Mouse (Mus musculus): ENCODE data around the gene Nr2e1. TPM values are rescaled to one million over a fixed set of nuclear protein-coding genes. Genes with fewer than 3 reads are reported as not detected.
A peak's percentile ranks its signal among the peaks of the same experiment; 100 is the strongest.

The Nr2e1 gene
- polyA plus RNA-seq, 1 experiment, result not detected

DNA sequence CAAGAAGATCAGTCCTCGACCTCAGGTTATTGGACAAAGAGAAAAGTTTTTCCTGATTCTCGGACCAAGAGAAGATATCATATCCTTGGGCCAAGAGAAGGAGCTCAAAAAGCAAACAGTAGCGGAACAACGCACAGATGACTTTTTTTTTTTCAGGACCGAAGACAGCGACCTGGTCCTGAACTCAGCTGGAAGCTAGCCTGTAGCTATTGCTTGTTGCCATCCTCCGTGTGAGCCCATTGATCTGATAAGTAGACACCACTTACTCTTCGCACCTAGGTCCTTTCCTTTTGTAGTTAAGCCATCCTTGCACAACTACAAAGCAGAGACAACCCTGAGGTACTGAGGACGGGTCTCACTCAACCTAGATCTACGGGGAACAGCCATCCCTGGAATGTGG is 8.8 kb downstream of the Nr2e1 start:
- H3K4me3 ChIP-seq (ENCODE audit: insufficient read depth, low read depth, low read length), result no peak overlapping the region
- H3K4me1 ChIP-seq (ENCODE audit: control insufficient read depth, insufficient read depth, low read length), result no peaks in the 10 kb centered on the region
- H3K36me3 ChIP-seq (ENCODE audit: control insufficient read depth, insufficient read depth, low read length), result no peaks in the 10 kb centered on the region
- DNase-seq, result no peak
- 2% methylated on average over 10 of the region's 10 CpGs for WGBS
- TF ChIP-seq POLR2A (IDR thresholded peaks at IDR 0.05; ENCODE audit: low read depth, low read length) (no peak), CTCF (conservative IDR thresholded peaks at IDR 0.05; ENCODE audit: insufficient read depth, insufficient read length, low read depth, low read length) (no peak)
- peaks cover 3% of the 10 kb centered on the region; the same call in 1 of the 2 replicates for H3K27me3 ChIP-seq (replicated peaks; ENCODE audit: control insufficient read depth, insufficient read depth, low read length)
- H3K27ac ChIP-seq (ENCODE audit: insufficient read depth, low read depth, low read length), result no peak overlapping the region

DNA sequence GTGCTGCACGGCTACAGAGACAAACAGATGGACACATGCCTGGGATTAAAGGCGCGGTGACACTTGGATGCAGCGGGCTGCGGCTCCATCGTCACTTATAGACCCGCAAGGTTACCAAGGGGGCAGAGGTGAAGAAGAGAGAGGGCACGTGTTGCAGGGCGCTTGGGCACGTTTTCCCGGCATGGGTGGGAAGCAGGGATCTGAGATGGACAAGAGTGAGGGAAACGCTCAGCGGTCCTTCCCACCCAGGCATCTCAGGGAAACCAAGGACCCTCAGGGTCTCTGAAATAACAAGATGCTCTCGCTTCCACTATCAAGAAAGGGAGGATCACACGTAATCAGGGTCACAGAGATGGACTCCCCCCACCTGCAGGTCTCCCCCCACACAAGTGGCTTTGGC is 10.5 kb downstream of the Nr2e1 start:
- H3K4me3 ChIP-seq (ENCODE audit: insufficient read depth, low read depth, low read length), result no peak overlapping the region
- DNase-seq, result no peak
- no peak for TF ChIP-seq CTCF (conservative IDR thresholded peaks at IDR 0.05; ENCODE audit: insufficient read depth, insufficient read length, low read depth, low read length)
- TF ChIP-seq POLR2A (IDR thresholded peaks at IDR 0.05; ENCODE audit: low read depth, low read length), result no peak
- no peaks in the 10 kb centered on the region; the same call in 1 of the 2 replicates for H3K27me3 ChIP-seq (replicated peaks; ENCODE audit: control insufficient read depth, insufficient read depth, low read length)
- H3K27ac ChIP-seq (ENCODE audit: insufficient read depth, low read depth, low read length), result no peak overlapping the region
- 3% methylated on average over 15 of the region's 15 CpGs for WGBS
- H3K4me1 ChIP-seq (ENCODE audit: control insufficient read depth, insufficient read depth, low read length), result no peaks in the 10 kb centered on the region
- no peaks in the 10 kb centered on the region for H3K36me3 ChIP-seq (ENCODE audit: control insufficient read depth, insufficient read depth, low read length)

DNA sequence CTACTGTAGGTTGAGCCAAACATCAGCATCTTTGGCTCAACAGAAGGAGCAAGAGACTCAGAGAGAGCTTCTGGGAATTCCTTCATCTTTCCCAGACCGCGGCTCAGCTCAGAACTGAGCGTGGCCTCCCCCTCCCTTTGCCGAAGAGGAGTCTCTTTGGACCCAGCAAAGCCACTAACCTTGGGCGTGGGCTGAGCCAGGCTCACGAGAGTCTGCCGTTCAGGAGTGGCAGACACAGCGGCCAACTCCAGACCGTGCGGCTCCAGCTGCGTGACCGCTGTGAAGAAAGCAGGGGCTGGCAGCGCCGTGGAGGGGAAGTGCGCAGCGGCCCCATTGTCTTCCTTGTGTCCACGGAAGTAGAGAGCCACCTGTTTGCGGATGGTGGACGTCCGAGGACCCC is 10.9 kb downstream of the Nr2e1 start:
- H3K4me3 ChIP-seq (ENCODE audit: insufficient read depth, low read depth, low read length), result no peak overlapping the region
- H3K36me3 ChIP-seq (ENCODE audit: control insufficient read depth, insufficient read depth, low read length), result no peaks in the 10 kb centered on the region
- H3K27me3 ChIP-seq (replicated peaks; ENCODE audit: control insufficient read depth, insufficient read depth, low read length), result no peaks in the 10 kb centered on the region; the same call in 1 of the 2 replicates
- TF ChIP-seq POLR2A (IDR thresholded peaks at IDR 0.05; ENCODE audit: low read depth, low read length), result no peak
- no peak for TF ChIP-seq CTCF (conservative IDR thresholded peaks at IDR 0.05; ENCODE audit: insufficient read depth, insufficient read length, low read depth, low read length)
- DNase-seq, result no peak
- 2% methylated on average over 20 of the region's 20 CpGs for WGBS
- no peaks in the 10 kb centered on the region for H3K4me1 ChIP-seq (ENCODE audit: control insufficient read depth, insufficient read depth, low read length)
- H3K27ac ChIP-seq (ENCODE audit: insufficient read depth, low read depth, low read length), result no peak overlapping the region

DNA sequence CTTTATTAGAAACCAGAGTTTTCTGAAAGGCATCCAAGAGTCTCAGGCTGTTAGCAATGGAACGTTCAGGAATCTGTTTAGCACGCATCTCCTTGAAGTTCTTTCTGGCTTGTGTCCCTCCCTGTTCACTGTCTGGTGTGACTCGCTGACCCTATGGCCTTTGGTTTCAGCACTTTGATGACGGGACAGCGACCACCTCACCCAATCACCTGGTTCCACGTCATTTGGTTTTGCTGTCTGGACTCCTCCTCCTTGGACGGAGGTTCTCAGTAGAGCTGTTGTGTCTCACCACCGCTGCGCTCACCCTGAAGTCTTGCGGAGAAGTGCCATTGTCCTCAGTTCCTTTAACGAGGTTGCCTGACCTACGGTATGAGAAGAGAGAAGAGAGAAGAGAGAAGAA is 21.2 kb downstream of the Nr2e1 start:
- no peak overlapping the region for H3K4me3 ChIP-seq (ENCODE audit: insufficient read depth, low read depth, low read length)
- H3K27me3 ChIP-seq (replicated peaks; ENCODE audit: control insufficient read depth, insufficient read depth, low read length), result no peaks in the 10 kb centered on the region; the same call in 1 of the 2 replicates
- WGBS, result 5% methylated on average over 12 of the region's 12 CpGs
- peak; percentile 12 for DNase-seq
- H3K36me3 ChIP-seq (ENCODE audit: control insufficient read depth, insufficient read depth, low read length), result no peaks in the 10 kb centered on the region
- no peak for TF ChIP-seq CTCF (conservative IDR thresholded peaks at IDR 0.05; ENCODE audit: insufficient read depth, insufficient read length, low read depth, low read length)
- TF ChIP-seq POLR2A (IDR thresholded peaks at IDR 0.05; ENCODE audit: low read depth, low read length), result no peak
- H3K27ac ChIP-seq (ENCODE audit: insufficient read depth, low read depth, low read length), result no peak overlapping the region
- H3K4me1 ChIP-seq (ENCODE audit: control insufficient read depth, insufficient read depth, low read length), result no peaks in the 10 kb centered on the region

DNA sequence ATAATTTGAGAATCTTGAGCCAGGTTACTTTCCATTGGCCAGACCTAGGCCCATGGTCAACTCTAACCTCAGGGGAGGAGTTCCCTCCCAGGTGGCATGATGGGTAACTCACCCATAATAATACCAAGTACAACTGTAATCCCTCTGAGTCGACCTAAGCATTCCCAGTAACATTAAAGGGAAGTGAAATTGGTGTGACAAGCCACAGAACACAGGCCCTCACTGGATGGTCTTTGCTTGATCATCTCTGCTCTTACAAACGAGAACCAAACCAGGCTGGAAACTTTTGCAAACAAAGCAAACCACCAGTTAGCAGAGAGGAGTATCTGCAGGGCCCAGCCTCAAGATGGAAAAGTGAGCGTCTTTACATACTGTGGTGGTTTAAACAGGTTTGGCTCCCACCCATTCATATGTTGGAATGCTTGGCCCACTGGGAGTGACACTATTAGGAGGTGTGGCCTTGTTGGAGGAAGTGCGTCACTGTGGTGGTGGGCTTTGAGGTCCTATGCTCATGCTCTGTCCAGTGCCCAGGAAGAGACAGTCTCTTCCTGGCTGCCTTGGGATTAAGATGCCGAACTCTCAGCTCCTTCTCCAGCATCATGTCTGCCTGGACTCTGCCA is 23.7 kb downstream of the Nr2e1 start:
- 83% methylated on average over 5 of the region's 5 CpGs for WGBS
- H3K36me3 ChIP-seq (ENCODE audit: control insufficient read depth, insufficient read depth, low read length), result no peaks in the 10 kb centered on the region
- no peak overlapping the region for H3K27ac ChIP-seq (ENCODE audit: insufficient read depth, low read depth, low read length)
- no peaks in the 10 kb centered on the region; the same call in 1 of the 2 replicates for H3K27me3 ChIP-seq (replicated peaks; ENCODE audit: control insufficient read depth, insufficient read depth, low read length)
- no peaks in the 10 kb centered on the region for H3K4me1 ChIP-seq (ENCODE audit: control insufficient read depth, insufficient read depth, low read length)
- TF ChIP-seq CTCF (conservative IDR thresholded peaks at IDR 0.05; ENCODE audit: insufficient read depth, insufficient read length, low read depth, low read length) (no peak), POLR2A (IDR thresholded peaks at IDR 0.05; ENCODE audit: low read depth, low read length) (no peak)
- no peak overlapping the region for H3K4me3 ChIP-seq (ENCODE audit: insufficient read depth, low read depth, low read length)
- DNase-seq, result no peak

DNA sequence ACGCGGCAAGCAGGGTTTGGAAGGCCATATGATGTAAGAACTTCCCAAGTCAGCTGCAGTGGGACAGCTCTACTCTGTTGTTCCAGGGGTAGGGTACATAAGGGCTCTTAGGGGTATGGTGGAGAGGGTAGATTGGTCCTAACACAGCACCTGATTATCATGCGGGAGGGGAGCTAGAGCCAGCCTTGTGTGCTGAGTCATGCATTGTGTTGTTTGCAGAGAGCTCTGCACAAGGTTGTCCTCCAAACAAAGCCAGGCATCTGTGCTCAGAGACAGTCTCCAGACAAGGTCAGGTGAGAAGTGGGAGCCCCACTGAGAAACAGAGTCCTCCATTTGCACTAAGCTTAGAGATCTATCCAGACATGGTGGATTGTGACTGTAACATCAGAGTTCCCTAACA is 36.9 kb downstream of the Nr2e1 start:
- DNase-seq, result no peak
- no peaks in the 10 kb centered on the region for H3K27me3 ChIP-seq (replicated peaks; ENCODE audit: control insufficient read depth, insufficient read depth, low read length)
- no peaks in the 10 kb centered on the region for H3K4me1 ChIP-seq (ENCODE audit: control insufficient read depth, insufficient read depth, low read length)
- WGBS, result 99% methylated on average over 3 of the region's 3 CpGs
- H3K36me3 ChIP-seq (ENCODE audit: control insufficient read depth, insufficient read depth, low read length), result no peaks in the 10 kb centered on the region
- no peak overlapping the region for H3K4me3 ChIP-seq (ENCODE audit: insufficient read depth, low read depth, low read length)
- TF ChIP-seq POLR2A (IDR thresholded peaks at IDR 0.05; ENCODE audit: low read depth, low read length), result no peak
- H3K27ac ChIP-seq (ENCODE audit: insufficient read depth, low read depth, low read length), result no peak overlapping the region

DNA sequence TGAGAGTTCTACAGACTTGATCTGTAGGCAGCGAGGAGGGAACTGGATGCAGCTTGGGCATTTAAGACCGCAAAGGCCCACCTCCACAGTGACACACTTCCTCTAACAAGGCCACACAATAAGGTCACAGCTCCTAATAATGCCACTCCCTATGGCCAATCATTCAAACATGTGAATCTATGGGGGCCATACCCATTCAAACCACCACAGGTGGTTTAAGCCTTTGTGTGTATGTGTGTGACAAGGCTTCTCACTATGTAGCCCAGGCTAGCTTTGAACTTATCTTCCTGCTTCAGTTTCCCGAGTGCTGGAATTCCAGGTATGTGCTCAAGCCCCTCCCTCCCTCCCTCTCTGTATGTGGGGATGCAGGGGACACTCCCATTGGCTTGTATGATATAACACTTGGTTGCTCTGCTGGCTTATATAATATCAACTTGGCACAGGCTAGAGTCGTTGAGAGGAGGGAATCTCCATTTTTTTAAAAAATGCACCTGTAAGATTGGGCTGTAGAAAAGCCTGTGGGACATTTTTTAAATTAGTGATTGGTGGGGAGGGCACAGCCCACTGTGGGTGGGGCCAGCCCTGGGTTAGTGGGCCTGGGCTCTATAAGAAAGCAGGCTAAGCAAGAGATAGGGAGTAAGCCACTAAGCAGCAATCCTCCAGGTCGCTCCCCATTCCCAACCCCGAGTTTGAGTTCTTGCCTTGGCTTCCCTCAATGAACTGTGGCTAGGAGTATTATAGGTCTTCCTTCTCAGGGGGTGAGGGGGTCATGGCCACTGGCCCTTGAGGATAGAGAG is 37.5 kb downstream of the Nr2e1 start:
- no peaks in the 10 kb centered on the region for H3K36me3 ChIP-seq (ENCODE audit: control insufficient read depth, insufficient read depth, low read length)
- H3K27me3 ChIP-seq (replicated peaks; ENCODE audit: control insufficient read depth, insufficient read depth, low read length), result no peaks in the 10 kb centered on the region
- H3K4me3 ChIP-seq (ENCODE audit: insufficient read depth, low read depth, low read length), result no peak overlapping the region
- H3K4me1 ChIP-seq (ENCODE audit: control insufficient read depth, insufficient read depth, low read length), result no peaks in the 10 kb centered on the region
- no peak for DNase-seq
- WGBS, result 76% methylated on average over 6 of the region's 6 CpGs
- TF ChIP-seq POLR2A (IDR thresholded peaks at IDR 0.05; ENCODE audit: low read depth, low read length), result no peak
- no peak for TF ChIP-seq CTCF (conservative IDR thresholded peaks at IDR 0.05; ENCODE audit: insufficient read depth, insufficient read length, low read depth, low read length)
- H3K27ac ChIP-seq (ENCODE audit: insufficient read depth, low read depth, low read length), result no peak overlapping the region

All from kidney, adult 2 months (tissue).